Mouse (Mus musculus) liver, embryonic 14.5 days (tissue): ENCODE results near the gene Apln. TPM values are rescaled to one million over a fixed set of nuclear protein-coding genes. Genes with fewer than 3 reads are reported as not detected.

Source experiments
- ATAC-seq: fragments of 200-750 bp; cut with Nextera tagmentation; 2 replicates; pipeline ENCODE4 v1.8.0; 2017; ENCODE audit warnings: moderate number of reproducible peaks, mild to moderate bottlenecking, moderate library complexity; ENCODE audit not compliant: insufficient read depth
- DNase-seq, 3 experiments: peaks; one replicate each; pipeline ENCODE4 v3.0.0-alpha.2; 2012 to 2013; ENCODE audit warnings: low read depth in 3 of 3, low spot score in 3 of 3
- H3K27ac ChIP-seq: fragments of 300-500 bp; sonication (generic); 2 replicates; pipeline ENCODE4 v1.5.1; 2014; ENCODE audit warnings: moderate library complexity, mild to moderate bottlenecking, control low read depth, inconsistent platforms
- H3K27me3 ChIP-seq: fragments of 300-500 bp; sonication (generic); 2 replicates; pipeline ENCODE4 v1.6.1; 2014; ENCODE audit warnings: mild to moderate bottlenecking, low read length, moderate library complexity; ENCODE audit not compliant: control insufficient read depth, insufficient read depth
- H3K36me3 ChIP-seq: fragments of 300-500 bp; sonication (generic); replicated peaks from 2 replicates; pipeline ENCODE4 v1.6.1; 2014; ENCODE audit warnings: low read depth; ENCODE audit not compliant: control insufficient read depth, insufficient read depth
- H3K4me1 ChIP-seq, 2 experiments: fragments of 200-500 bp in 1 of 2; fragments of 300-500 bp in 1 of 2; sonication (generic) in 1 of 2; replicated peaks; 2 replicates each; pipeline ENCODE4 v1.6.1; 2012 to 2014; ENCODE audit warnings: antibody characterized with exemption in 1 of 2, inconsistent platforms in 1 of 2, low read length in 1 of 2; ENCODE audit not compliant: control insufficient read depth in 2 of 2, insufficient read depth in 2 of 2
- H3K4me2 ChIP-seq: fragments of 300-500 bp; sonication (generic); 2 replicates; pipeline ENCODE4 v1.6.1; 2014; ENCODE audit warnings: low read depth, mild to moderate bottlenecking, control low read depth, moderate library complexity
- H3K4me3 ChIP-seq, 2 experiments: fragments of 200-500 bp in 1 of 2; fragments of 300-500 bp in 1 of 2; sonication (generic) in 1 of 2; 2 replicates each; pipeline ENCODE4 v1.5.1; 2012 to 2014; ENCODE audit warnings: low read depth in 2 of 2, low read length in 2 of 2, mild to moderate bottlenecking in 2 of 2, control low read depth in 1 of 2, inconsistent platforms in 1 of 2, moderate library complexity in 1 of 2; ENCODE audit not compliant: insufficient read depth in 1 of 2
- H3K9ac ChIP-seq: fragments of 300-500 bp; sonication (generic); replicated peaks from 2 replicates; pipeline ENCODE4 v1.6.1; 2014; ENCODE audit warnings: mild to moderate bottlenecking, control low read depth, moderate library complexity
- H3K9me3 ChIP-seq: fragments of 300-500 bp; sonication (generic); 2 replicates; pipeline ENCODE4 v1.6.1; 2016; ENCODE audit warnings: low read length, mixed read lengths; ENCODE audit not compliant: control insufficient read depth
- CTCF ChIP-seq: IDR thresholded peaks from 2 replicates; pipeline ENCODE4 v1.5.1; 2016; ENCODE audit warnings: antibody characterized with exemption, low read depth, control low read depth
- EP300 ChIP-seq: IDR thresholded peaks from 2 replicates; pipeline ENCODE4 v1.6.1; 2016; ENCODE audit warnings: antibody characterized with exemption, low read depth
- WGBS: fragments of 180-500 bp; shearing (Covaris S2); extraction: QIAGEN DNeasy Blood & Tissue Kit; methylation state at CpG from one replicate; pipeline ENCODE4 v1.1.7; 2014; ENCODE audit not compliant: insufficient replicate concordance; 5-methylcytosine and 5-hydroxymethylcytosine counted together
- polyA plus RNA-seq, 2 experiments: library from polyadenylated mRNA; depleted of rRNA in 1 of 2; stranded (reverse) in 1 of 2; unstranded in 1 of 2; fragments of >200 nt; fragmentation: Nextera tagmentation in 1 of 2; extraction: Ambion mirVana in 1 of 2; gene quantifications; 2 replicates each; pipeline versions ENCODE4 v1.2.1 to v1.2.3; 2012 to 2014

Gene Apln
- polyA plus RNA-seq, 2 experiments = 0.08 TPM; not detected in 1

DNA sequence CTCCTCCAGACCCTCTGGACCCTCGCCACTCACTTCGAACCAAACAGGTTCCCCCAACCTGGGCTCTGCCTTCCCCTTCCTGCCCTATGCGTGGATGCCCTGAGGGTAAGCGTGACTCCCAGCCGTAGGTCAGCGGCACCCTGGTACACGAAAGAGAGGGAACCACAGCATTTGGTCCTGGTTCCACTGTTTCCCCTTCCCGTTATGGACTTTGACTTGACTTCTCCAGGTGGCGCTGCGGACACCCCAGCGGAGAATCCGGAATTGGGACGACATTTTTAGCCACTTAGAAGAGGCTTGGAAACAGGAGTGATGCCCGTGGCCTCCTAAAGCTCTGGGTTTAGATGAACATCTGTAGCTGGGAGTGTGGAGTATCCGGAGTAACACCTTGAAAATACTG lies 15.3 kb downstream of the Apln start:
- no peak for DNase-seq
- Histone ChIP-seq H3K27ac (no peak overlapping the region), H3K27me3 (no peaks in the 10 kb centered on the region), H3K9me3 (no peaks in the 10 kb centered on the region), H3K9ac (no peak overlapping the region), H3K36me3 (no peaks in the 10 kb centered on the region), H3K4me3 (no peak overlapping the region), H3K4me2 (no peak overlapping the region), H3K4me1 (no peaks in the 10 kb centered on the region)
- no peak for ATAC-seq
- no peak for TF ChIP-seq CTCF
- WGBS = 25% methylated on average over 15 of the region's 15 CpGs

DNA sequence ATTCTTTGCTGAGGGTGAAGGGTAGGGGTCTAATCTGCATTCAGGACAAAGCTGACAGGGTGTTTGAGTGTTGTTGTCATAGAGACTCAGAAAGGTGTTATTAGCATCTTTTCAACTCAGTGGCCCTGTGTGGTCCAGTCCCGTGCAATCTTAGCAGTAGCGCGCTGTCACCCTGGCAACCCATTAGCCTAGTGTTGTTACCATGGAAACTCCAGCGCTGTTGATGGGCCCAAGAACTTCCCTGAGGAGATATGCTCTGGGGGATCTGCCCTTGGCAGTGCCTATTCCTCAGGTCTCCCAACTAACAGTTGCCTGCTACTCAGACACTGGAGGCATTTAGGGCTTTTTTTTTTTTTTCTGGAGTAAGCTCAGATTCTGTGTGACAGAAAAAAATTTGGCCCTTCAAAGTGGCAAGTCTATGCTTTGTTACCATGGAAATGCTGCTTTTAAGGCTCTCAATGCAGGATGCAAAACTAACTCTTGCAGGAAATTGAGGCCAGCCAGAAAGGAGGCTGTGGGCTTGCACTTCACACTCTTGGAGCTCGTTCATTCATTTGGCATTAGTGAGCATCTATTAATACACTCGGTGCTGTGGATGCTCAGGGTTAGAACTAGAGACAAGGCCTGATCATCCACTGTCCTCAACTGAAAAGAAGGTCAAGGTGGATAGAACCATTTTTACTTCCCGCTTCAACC lies 17.6 kb downstream of the Apln start:
- WGBS = 54% methylated on average over 7 of the region's 7 CpGs
- no peak for ATAC-seq

DNA sequence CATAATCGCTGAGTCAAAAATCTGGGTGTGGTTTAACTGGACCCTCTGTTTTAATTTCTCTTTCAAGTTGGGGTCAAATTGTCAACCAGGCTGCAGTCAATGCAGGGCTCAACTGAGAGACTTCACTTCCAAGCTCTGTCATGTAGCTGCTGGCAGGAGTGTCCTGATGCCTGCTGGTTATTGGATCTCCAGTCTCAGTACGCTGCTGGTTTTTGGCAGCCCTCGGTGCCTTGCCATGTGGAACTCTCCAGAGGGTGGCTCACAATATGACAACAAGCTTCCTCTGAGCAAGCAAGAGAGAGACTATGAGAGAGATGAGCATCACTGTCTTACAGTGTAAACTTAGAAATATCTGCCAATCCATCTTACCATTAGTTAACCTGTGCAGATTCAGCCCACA lies 23.0 kb downstream of the Apln start:
- no peak overlapping the region for H3K27ac ChIP-seq
- no peak overlapping the region for H3K4me3 ChIP-seq
- H3K9me3 ChIP-seq = no peaks in the 10 kb centered on the region
- DNase-seq (no peak), ATAC-seq (no peak)
- H3K4me1 ChIP-seq = no peaks in the 10 kb centered on the region
- no peaks in the 10 kb centered on the region for H3K27me3 ChIP-seq
- no peak overlapping the region for H3K4me2 ChIP-seq
- H3K9ac ChIP-seq = no peak overlapping the region
- WGBS = 63% methylated on average over 3 of the region's 3 CpGs
- H3K36me3 ChIP-seq = no peaks in the 10 kb centered on the region
- TF ChIP-seq CTCF = no peak
- no peak for TF ChIP-seq EP300

More for the DNA sequence above, 17.6 kb downstream of the Apln start:
- no peak for DNase-seq
- Histone ChIP-seq H3K9ac (no peak overlapping the region), H3K4me2 (no peak overlapping the region), H3K36me3 (no peaks in the 10 kb centered on the region), H3K27ac (no peak overlapping the region), H3K4me1 (no peaks in the 10 kb centered on the region), H3K27me3 (no peaks in the 10 kb centered on the region), H3K9me3 (no peaks in the 10 kb centered on the region), H3K4me3 (no peak overlapping the region)
- TF ChIP-seq CTCF (no peak), EP300 (no peak)

DNA sequence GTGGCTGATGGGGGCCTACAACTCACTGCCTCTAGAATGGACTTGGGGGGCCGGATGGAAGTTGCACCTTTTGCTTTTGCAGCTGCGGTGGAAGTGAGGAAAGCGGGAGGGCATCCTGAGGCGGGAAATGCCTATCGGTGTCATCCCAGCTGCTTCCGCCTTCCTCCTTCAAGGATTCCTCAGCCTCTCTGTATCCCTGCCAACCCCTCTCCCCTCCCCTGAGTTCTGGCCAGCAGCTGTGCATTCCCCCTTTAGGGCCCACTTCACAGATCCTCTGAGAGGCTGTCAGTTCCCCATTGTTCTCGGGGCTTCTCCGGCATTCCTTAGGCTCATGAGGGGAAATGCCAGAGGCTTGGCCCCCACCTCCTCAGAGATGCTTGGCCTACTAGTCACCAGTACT lies 28.6 kb downstream of the Apln start:
- 60% methylated on average over 8 of the region's 8 CpGs for WGBS
- H3K9ac ChIP-seq = no peak overlapping the region
- no peak overlapping the region for H3K4me3 ChIP-seq
- no peak overlapping the region for H3K27ac ChIP-seq
- H3K9me3 ChIP-seq = no peaks in the 10 kb centered on the region
- H3K4me1 ChIP-seq = no peaks in the 10 kb centered on the region
- DNase-seq (no peak), ATAC-seq (no peak)
- TF ChIP-seq CTCF (no peak), EP300 (no peak)
- no peaks in the 10 kb centered on the region for H3K27me3 ChIP-seq
- no peak overlapping the region for H3K4me2 ChIP-seq
- no peaks in the 10 kb centered on the region for H3K36me3 ChIP-seq

DNA sequence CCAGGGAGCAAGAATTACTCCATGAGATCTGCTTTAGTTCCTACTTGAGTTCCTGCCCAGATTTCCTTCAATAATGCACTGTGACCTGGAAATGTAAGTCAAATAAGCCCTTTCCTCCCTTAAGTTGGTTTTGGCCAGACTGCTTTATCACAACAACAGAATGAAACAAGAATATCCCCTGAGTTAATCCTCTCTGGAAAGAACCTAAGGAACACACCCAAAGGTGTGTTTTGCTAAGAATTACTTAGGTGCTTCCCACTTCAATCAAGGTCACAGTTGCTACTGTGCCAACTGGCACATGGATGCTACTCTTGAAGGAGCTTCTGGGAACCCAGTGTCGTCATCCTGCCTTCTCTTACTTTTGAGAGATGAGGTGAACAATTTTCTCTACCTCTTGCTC lies 29.9 kb downstream of the Apln start:
- DNase-seq (no peak), ATAC-seq (no peak)
- WGBS = 55% methylated on average over 1 of the region's 1 CpGs
- Histone ChIP-seq H3K36me3 (no peaks in the 10 kb centered on the region), H3K9me3 (no peaks in the 10 kb centered on the region), H3K9ac (no peak overlapping the region), H3K4me3 (no peak overlapping the region), H3K4me1 (no peaks in the 10 kb centered on the region), H3K27ac (no peak overlapping the region), H3K27me3 (no peaks in the 10 kb centered on the region), H3K4me2 (no peak overlapping the region)
- TF ChIP-seq EP300 = no peak
- no peak for TF ChIP-seq CTCF
